Mouse (Mus musculus) limb, embryonic 14.5 days (tissue): ENCODE data around the gene Serpina1f. TPM values are rescaled to one million over a fixed set of nuclear protein-coding genes. Genes with fewer than 3 reads are reported as not detected.
"Not testable (repeated sequence)": the region's sequence is repeated elsewhere in the genome, so short reads cannot be mapped to it uniquely, and the experiment has no call there.

Experiments used
- ATAC-seq: fragments of 200-750 bp; cut with Nextera tagmentation; 2 replicates; pipeline ENCODE4 v1.8.0; 2017; ENCODE audit warnings: low read depth, moderate number of reproducible peaks, moderate TSS enrichment; ENCODE audit not compliant: low FRiP score
- DNase-seq: peaks from one replicate; pipeline ENCODE4 v3.0.0-alpha.2; 2015; ENCODE audit warnings: low spot score
- H3K27ac ChIP-seq: fragments of 300-500 bp; sonication (generic); replicated peaks from 2 replicates; pipeline ENCODE4 v1.5.1; 2014; ENCODE audit warnings: low read depth, mild to moderate bottlenecking, low read length, moderate library complexity, mixed read lengths
- H3K27me3 ChIP-seq: fragments of 300-500 bp; sonication (generic); 2 replicates; pipeline ENCODE4 v1.6.1; 2014; ENCODE audit warnings: low read length, mixed read lengths; ENCODE audit not compliant: control insufficient read depth, insufficient read depth
- H3K36me3 ChIP-seq: fragments of 300-500 bp; sonication (generic); 2 replicates; pipeline ENCODE4 v1.6.1; 2014; ENCODE audit warnings: mild to moderate bottlenecking, low read length, moderate library complexity, mixed read lengths; ENCODE audit not compliant: control insufficient read depth, insufficient read depth
- H3K4me1 ChIP-seq: fragments of 300-500 bp; sonication (generic); 2 replicates; pipeline ENCODE4 v1.6.1; 2014; ENCODE audit warnings: antibody characterized with exemption, low read length, mixed read lengths; ENCODE audit not compliant: control insufficient read depth, insufficient read depth
- H3K4me2 ChIP-seq: fragments of 300-500 bp; sonication (generic); replicated peaks from 2 replicates; pipeline ENCODE4 v1.6.1; 2014; ENCODE audit warnings: low read depth, mild to moderate bottlenecking, low read length, moderate library complexity; ENCODE audit not compliant: severe bottlenecking
- H3K4me3 ChIP-seq: fragments of 300-500 bp; sonication (generic); replicated peaks from 2 replicates; pipeline ENCODE4 v1.5.1; 2014; ENCODE audit warnings: low read length
- H3K9ac ChIP-seq: fragments of 300-500 bp; sonication (generic); 2 replicates; pipeline ENCODE4 v1.6.1; 2014; ENCODE audit warnings: mild to moderate bottlenecking, low read depth, low read length, moderate library complexity; ENCODE audit not compliant: severe bottlenecking
- H3K9me3 ChIP-seq: fragments of 300-500 bp; sonication (generic); 2 replicates; pipeline ENCODE4 v1.6.1; 2016; ENCODE audit warnings: low read length; ENCODE audit not compliant: control insufficient read depth
- POLR2A ChIP-seq: fragments of 200-500 bp; IDR thresholded peaks from 2 replicates; pipeline ENCODE4 v1.8.0; 2012; ENCODE audit warnings: inconsistent platforms, mild to moderate bottlenecking, moderate library complexity, borderline replicate concordance; ENCODE audit not compliant: insufficient read depth, insufficient read length; ENCODE audit errors: extremely low read depth
- WGBS: fragments of 180-500 bp; shearing (Covaris S2); extraction: QIAGEN DNeasy Blood & Tissue Kit; methylation state at CpG from one replicate; pipeline ENCODE4 v1.1.7; 2014; 5-methylcytosine and 5-hydroxymethylcytosine counted together
- polyA plus RNA-seq, 2 experiments: library from polyadenylated mRNA; depleted of rRNA in 1 of 2; stranded (reverse) in 1 of 2; unstranded in 1 of 2; fragments of >200 nt; fragmentation: Nextera tagmentation in 1 of 2; extraction: Ambion mirVana in 1 of 2; gene quantifications; 2 replicates each; pipeline versions ENCODE4 v1.2.1 to v1.2.3; 2012 to 2014

The Serpina1f gene
- polyA plus RNA-seq, 2 experiments: not detected

DNA sequence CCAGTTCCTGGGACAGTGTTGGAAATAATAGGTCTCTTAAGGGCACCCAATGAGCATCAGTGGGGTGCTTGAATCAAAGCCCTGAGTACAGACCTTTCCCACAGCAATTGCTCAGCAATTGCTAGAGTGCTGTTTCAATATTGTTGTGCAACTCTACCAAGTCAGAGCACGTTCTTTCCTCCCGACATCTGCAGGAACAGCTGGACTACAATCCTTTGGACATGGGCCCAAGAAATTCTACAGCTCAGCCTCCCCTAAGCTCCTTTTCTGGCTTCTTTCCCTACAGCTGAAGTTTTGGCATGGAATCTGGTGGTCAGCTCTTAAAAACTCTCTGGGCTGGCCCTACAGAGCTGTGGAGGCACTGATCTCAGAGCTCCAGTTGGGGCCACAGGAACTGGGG lies 22.1 kb downstream of the Serpina1f start:
- 48% methylated on average over 2 of the region's 2 CpGs for WGBS
- Histone ChIP-seq H3K36me3 (no peaks in the 10 kb centered on the region), H3K4me3 (no peak overlapping the region), H3K9ac (no peak overlapping the region), H3K4me1 (no peaks in the 10 kb centered on the region), H3K27me3 (no peaks in the 10 kb centered on the region), H3K9me3 (no peaks in the 10 kb centered on the region), H3K27ac (no peak overlapping the region), H3K4me2 (no peak overlapping the region)
- no peak for ATAC-seq
- no peak for TF ChIP-seq POLR2A
- peak; percentile 75 for DNase-seq

DNA sequence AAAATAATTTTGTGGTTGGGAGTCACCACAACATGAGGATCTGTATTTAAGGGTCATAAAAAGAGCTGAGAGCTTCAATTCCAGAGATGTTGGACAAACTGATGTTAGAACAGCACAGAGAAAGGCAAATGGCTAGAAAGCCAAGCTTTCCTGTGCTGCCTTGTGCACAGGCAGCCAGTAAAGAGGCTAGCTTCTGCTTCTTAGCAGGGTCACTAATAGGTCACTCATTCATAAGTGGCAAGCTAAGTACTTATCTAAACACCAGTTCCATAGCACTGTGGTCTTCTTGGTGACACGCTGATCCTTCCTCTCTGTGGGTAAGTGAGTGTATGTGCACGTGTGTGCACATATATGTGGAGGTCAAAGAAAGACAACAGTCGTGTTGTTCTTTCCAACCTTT lies 23.8 kb downstream of the Serpina1f start:
- TF ChIP-seq POLR2A: no peak
- no peak overlapping the region for H3K9ac ChIP-seq
- no peak overlapping the region for H3K4me2 ChIP-seq
- DNase-seq (no peak), ATAC-seq (no peak)
- no peak overlapping the region for H3K4me3 ChIP-seq
- no peaks in the 10 kb centered on the region for H3K9me3 ChIP-seq
- WGBS: 80% methylated on average over 3 of the region's 3 CpGs
- no peaks in the 10 kb centered on the region for H3K36me3 ChIP-seq
- H3K4me1 ChIP-seq: no peaks in the 10 kb centered on the region
- no peak overlapping the region for H3K27ac ChIP-seq
- H3K27me3 ChIP-seq: no peaks in the 10 kb centered on the region

DNA sequence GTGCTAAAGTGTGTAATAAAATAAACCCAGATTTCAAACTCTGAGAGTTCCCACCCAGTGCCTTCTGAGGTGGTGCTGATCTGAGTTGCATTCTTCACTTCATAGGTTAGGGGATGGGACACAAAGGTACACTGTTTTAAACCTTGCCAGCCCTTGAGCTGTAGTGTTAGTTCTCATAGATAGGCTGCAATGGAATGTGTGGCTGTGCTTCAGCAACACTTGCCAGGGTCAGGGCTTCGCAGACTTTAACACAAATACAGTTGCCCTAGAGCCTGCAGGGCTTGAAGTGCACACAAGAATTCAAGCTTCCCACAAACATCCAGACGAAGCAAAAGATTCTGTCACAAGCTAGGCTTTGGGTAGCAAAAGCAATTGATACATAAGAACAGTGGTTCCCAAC lies 24.4 kb downstream of the Serpina1f start:
- no peak for TF ChIP-seq POLR2A
- WGBS: 59% methylated on average over 2 of the region's 2 CpGs
- no peak for ATAC-seq

DNA sequence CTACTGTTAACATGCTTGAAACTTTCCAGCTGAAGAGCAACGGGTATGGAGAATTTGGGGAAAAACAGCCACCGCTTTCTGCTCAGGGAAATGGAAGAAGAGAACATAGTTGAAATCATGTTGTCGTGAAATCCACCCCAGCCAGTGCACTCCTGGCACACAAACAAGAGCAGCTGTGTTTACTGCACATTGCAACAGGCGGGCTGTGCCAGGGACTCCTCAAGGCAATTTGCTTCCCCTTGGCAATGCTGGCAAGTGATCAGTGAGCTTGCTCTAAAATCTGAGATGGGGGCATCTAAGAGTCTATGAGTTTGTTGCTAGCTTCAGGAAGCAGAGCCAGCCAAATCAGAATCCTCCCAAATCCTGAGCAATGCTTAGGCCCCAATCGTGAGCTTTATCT lies 25.0 kb downstream of the Serpina1f start:
- H3K36me3 ChIP-seq: no peaks in the 10 kb centered on the region
- DNase-seq: peak; percentile 15
- ATAC-seq: no peak
- H3K9me3 ChIP-seq: no peaks in the 10 kb centered on the region
- no peaks in the 10 kb centered on the region for H3K27me3 ChIP-seq
- no peak for TF ChIP-seq POLR2A
- H3K4me2 ChIP-seq: no peak overlapping the region
- H3K27ac ChIP-seq: no peak overlapping the region
- H3K9ac ChIP-seq: no peak overlapping the region
- H3K4me1 ChIP-seq: no peaks in the 10 kb centered on the region
- WGBS: 72% methylated on average over 5 of the region's 5 CpGs
- no peak overlapping the region for H3K4me3 ChIP-seq

More for the DNA sequence above, 24.4 kb downstream of the Serpina1f start:
- DNase-seq: no peak
- H3K4me3 ChIP-seq: no peak overlapping the region
- H3K9ac ChIP-seq: no peak overlapping the region
- no peaks in the 10 kb centered on the region for H3K36me3 ChIP-seq
- H3K4me2 ChIP-seq: no peak overlapping the region
- H3K4me1 ChIP-seq: no peaks in the 10 kb centered on the region
- no peak overlapping the region for H3K27ac ChIP-seq
- no peaks in the 10 kb centered on the region for H3K9me3 ChIP-seq
- no peaks in the 10 kb centered on the region for H3K27me3 ChIP-seq

DNA sequence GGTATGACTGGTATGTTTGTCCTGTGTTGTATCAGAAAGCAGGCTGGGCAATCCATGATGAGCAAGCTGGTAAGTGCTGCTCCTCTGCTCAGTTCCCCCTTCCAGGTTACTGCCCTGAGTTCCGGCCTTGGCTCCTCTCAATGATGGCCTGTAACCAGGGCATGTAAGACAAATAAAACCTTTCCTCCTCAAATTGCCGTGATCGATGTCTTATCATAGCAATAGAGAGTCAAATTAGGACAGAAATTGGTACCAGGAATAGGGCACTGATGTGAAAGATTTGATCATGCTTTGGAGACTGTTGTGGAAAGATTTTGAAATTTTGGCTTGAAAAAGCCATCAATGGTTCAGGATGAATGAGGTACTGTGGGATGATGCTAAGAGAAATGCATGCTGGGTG lies 30.0 kb downstream of the Serpina1f start:
- TF ChIP-seq POLR2A: no peak
- Histone ChIP-seq H3K4me3 (no peak overlapping the region), H3K36me3 (no peaks in the 10 kb centered on the region), H3K4me1 (no peaks in the 10 kb centered on the region), H3K27ac (no peak overlapping the region), H3K27me3 (no peaks in the 10 kb centered on the region), H3K4me2 (no peak overlapping the region), H3K9ac (no peak overlapping the region), H3K9me3 (no peaks in the 10 kb centered on the region)
- ATAC-seq (no peak), DNase-seq (no peak)
- WGBS: 91% methylated on average over 3 of the region's 3 CpGs

DNA sequence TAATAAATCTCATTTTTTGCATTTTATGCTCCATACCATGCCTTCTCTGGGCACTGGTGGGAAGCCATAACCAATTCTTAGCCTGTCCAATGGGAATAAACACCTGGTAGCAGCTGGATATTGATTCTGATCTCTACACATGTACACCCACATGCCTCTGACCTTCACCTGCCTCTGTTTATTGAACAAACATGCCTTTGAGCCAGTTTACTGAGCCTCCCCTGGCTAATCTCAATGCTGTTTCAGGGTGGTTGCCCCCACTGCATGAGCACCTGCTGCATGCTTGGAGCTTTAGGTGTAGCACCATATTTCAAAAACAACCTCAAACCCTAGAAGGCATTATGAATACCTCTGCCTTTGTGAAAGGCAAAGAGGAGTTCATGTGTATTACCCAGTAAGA lies 33.3 kb downstream of the Serpina1f start:
- not testable (repeated sequence) for H3K4me3 ChIP-seq, H3K4me1 ChIP-seq, H3K9ac ChIP-seq, ATAC-seq, H3K27me3 ChIP-seq, H3K9me3 ChIP-seq, H3K4me2 ChIP-seq, DNase-seq, H3K36me3 ChIP-seq, H3K27ac ChIP-seq
